Mouse (Mus musculus) c-Kit-positive CD71-positive TER-119-negative erythroid progenitor cells, embryonic 14.5 days (primary cell): ENCODE measurements around the gene Srxn1.
"Not testable (repeated sequence)": the region's sequence is repeated elsewhere in the genome, so short reads cannot be mapped to it uniquely, and the experiment has no call there.

ENCODE experiments used
- DNase-seq: peaks from one replicate; pipeline ENCODE4 v3.0.0-alpha.2; 2013; ENCODE audit warnings: low read depth

Gene Srxn1

GRCm38 (mm10) chr2:152105318-152106224 is at the start of gene Srxn1:
TSS of gene Srxn1 (plus strand) at chr2:152105516.
- peak; percentile 68 for DNase-seq

DNA sequence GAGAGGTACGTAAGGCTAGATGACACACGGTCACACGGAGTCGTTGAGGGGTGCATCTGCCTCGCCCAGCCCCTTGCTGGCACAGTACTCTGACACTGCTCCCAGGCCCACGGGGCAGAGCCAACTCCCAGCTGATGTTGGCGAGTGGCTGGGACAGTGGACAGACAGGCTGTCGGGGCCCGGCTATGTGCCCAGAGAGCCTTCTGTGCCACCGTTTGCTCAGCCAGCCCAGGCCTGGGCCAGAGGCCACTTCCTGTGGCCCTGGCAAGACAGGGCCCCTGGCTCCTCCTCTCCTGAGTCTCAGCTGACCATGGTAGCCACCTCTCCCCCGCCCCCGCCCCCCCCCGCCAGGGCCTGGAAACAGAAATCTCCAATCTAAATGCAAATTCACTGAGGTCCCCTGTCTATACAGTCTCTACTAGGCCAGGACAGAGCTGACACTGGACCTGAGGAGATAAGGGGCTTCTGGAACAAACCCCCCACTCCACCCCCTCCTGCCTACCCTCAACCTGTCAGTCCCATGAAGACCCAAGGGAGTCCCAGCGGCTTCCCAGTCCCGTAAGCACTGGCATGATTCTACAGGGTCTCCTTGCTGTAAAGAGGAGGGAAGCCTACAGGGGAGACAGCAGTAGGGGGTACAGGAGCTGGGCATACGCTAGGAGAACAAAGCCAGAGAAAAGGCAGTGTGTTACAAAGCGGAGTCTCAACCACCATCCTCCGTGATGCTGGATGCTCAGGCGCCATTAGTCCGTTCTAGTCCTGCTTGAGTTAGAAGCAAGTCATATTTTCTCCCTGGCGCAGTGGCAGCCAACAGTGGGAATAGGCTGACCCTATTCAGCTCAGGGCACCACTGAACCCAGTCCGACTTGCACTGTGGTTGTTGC is 48.7 kb upstream of the Srxn1 start:
- DNase-seq, result no peak

- DNase-seq, result no peak
These were observed 48.1 kb upstream of the Srxn1 start for GRCm38 (mm10) chr2:152057252-152057563.

DNA sequence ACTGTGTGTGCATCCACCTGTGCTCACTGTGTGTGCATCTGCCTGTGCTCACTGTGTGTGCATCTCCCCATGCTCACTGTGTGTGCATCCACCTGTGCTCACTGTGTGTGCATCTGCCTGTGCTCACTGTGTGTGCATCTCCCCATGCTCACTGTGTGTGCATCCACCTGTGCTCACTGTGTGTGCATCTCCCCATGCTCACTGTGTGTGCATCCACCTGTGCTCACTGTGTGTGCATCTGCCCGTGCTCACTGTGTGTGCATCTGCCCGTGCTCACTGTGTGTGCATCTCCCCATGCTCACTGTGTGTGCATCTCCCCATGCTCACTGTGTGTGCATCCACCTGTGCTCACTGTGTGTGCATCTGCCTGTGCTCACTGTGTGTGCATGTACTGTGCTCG is 42.5 kb upstream of the Srxn1 start:
- not testable (repeated sequence) for DNase-seq

DNA sequence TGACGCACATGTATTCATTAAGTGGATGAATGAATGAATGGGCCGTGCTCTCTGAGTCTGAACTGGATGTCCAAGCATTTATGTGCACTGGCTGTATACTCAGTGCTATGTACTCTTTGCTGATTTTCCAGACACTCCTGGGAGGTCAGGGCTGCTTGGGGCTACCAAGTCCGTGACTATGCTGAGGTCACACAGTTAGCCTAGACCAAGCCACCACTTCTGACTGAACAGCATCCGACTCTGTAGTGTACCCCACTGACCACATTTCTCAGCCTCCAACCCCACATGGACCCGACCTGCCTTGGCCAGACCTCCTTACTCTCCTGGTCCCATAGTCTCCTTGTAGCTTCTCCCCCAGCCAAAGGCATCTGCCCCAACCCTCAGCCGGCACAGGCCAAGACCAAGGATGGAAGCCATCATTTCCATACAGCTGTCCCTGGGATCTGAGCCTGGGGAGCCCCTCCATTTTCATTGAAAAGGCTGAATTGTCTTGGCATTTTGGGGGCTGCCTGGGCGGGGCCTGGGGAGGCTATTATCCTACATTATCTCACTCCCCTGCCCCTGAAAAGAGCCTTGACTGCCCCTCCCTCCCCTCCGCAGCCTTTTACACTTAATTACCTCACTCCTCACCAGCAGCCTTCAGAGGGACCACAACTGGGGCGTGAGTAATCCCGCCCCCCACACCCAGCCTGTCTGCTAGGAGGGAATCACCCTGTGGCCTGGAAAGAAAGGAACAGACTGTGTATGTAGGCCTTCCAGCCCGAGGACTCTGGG is 36.5 kb upstream of the Srxn1 start:
- DNase-seq, result no peak

DNA sequence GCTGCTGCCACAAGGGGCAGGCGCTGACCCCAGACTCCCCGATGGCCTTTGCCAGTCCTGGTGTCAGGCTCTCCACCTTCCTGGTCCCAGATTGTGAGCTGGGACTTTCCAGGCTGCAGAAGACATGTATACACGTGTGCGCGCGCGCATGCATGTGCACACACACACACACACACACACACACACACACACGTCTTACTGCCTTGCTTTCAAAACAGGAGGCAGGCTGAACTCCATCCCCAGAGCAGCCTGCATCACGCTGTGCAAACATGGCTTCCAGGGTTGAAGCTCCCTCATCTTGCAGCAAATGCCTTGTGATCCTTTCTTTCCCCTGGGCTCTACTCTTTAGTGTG is 35.9 kb upstream of the Srxn1 start:
- DNase-seq, result no peak

DNA sequence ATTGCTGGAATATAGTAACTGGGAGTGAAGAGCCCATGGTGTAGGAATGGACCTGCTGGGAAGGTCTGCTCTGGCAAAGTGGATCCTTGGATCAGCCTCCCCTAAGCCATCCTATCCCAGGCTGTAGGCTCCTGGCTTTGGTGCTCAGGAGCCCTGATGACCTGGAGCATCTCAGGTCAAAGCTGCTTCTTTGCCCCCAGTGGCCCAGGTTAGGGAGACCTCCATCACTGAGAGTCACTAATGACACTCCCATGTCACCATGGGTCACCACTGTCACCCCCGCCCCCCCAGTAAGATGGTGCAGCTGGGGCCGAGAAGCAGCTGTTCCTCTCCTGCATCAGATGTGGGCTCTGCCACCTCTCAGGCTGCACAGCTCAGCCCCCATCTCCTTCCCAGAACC is 35.4 kb upstream of the Srxn1 start:
- no peak for DNase-seq

DNA sequence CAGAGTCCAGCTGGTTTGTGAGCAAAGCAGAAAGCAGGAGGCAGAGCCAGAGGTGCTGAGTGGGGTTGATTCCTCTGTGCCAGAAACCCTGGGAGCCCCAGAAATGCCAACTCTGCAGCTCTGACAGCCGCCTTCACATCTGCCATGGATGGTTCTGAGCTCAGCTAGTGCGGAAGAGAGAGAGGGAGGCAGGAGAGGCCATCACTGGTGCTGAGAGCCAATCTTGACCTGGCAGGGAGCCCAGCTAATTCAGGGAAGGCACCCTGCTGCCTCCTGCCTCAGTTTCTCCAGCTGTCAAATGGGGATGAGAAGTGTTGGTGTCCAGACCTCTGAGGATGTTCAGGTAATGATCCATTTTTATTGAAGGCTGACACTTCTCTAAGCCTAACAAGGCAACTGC is 30.8 kb upstream of the Srxn1 start:
- DNase-seq, result no peak

DNA sequence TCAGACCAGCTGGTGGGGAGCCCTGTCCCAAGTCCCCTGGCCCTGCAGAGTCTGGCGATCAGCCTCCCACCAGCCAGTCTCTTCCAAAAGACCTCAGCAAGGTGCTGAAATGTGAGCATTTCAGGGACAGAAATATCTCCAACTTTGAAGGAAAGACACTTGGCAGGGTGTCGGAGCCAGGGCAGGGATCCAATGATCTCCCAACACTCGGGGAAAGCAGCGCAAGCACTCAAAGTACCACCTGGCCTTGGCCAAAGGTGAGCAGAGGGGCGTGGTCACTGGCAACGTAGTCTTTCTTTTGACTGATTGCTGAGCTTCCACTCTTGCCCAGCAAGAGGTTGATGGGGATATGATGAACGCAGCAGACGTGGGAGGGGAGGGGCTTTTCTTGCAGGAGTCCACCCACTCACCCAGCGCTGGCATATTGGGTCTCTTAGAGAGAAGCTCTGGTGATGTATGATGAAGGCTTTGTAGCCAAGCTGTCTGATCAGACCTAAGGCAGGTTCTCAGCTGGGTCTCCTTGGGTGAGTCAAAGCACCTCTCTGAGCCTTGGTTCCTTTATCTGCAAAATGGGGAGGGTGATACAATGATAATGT is 29.9 kb upstream of the Srxn1 start:
- DNase-seq, result no peak

- DNase-seq, result no peak
These were observed 28.0 kb upstream of the Srxn1 start for GRCm38 (mm10) chr2:152077337-152077736.

- DNase-seq, result no peak
These were observed 24.4 kb upstream of the Srxn1 start, which contains the start of gene Scrt2 for GRCm38 (mm10) chr2:152080685-152081541. TSS of gene Scrt2 (plus strand) at chr2:152081529.

GRCm38 (mm10) chr2:152081641-152082448 is 23.5 kb upstream of the Srxn1 start:
- DNase-seq, result peak; percentile 44

DNA sequence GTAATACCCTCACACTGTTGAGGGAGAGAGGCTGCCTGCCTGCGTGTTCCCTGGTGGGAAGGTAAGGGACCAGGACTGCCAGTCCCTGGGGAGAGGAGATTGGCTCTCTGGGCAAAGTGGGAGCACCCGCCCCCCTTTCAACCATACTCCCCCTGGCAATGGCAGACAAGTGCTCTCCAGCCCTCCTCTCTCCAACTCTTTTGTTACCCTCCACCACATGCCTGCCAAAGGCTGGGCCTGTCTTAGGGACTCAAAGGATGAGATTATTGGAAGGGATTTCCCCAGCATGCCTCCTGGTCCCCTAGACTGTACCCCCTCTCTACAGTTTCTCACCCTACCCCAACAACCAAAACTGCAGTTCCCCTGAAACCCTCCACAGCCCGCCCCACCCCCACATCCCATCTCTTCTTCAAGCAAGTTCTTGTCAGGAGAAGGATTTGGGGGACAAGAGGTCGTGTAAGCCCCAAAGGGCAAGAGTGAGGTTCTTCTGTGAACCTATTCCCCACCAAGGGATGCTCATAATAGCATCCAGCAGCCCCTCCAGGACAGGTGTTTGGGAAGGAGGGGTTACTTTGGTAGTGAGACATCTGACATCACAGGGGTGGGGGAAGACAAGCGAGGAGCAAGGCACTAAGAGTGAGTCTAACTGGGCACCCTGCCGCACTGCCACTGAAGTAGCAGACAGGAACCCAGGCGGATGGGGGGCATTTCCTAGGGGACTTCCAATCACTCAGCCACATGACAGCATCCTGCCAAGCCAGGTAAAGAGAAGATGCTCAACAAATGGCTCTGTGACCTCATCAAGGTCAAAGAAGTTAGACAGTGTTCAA is 22.6 kb upstream of the Srxn1 start:
- no peak for DNase-seq

DNA sequence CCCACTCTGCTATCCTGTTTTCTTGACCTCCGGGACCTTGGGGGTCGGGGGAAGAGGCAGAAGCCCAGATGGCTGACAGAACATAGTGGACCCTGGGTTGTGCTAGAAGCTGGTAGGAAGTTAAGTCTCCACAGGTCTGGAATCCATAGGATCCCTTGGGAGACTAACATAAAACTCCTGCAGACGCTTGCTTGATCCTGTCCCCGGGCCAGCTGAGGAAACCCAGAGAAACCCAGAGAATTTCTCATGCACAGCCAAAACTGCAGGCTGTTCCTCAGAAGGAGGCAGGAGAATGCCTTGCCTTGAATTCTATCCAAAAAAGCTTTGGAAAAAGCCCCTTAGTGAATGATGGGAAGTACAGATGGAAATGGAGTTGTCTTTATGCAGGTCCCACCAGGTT is 21.9 kb upstream of the Srxn1 start:
- DNase-seq, result no peak

- DNase-seq, result no peak
These were observed 21.0 kb upstream of the Srxn1 start for GRCm38 (mm10) chr2:152084298-152084697.

DNA sequence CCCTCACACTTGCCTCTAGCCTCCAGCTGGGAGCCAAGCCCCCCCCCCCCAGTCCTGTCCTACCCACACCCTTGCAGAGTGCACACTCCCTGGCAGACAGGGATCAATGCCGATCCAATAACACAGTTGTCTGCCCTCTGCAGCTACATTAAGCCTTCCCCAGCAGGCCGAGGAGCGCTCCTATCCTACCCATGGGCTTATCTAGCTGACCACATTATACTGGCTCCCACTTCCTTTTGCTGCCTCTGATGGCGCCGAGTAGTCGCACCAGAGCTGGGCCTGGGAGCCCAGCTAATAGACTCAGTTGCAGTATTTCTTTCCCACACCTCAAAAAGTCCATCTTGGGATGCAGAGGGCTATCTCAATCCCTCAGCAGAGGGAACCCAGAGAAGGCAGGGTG is 19.9 kb upstream of the Srxn1 start:
- no peak for DNase-seq

DNA sequence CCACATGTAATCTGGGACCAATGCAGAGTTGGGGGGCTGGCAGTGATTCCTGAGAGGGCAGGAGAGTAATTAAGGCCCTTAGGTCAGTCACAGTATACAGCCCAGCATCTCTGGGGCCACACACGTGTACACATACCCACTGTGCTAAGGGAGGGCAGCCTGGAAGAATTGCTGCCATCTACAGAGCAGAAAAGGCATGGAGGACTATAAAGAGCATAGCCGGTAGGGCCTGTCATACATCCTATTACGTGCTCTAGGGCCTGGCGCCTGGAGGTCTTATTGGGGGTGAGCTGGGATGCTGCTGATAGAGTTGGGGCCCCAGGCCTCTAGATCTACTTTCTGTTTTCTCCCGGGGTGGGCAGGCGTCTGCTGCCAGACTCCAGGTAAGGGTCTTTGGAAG is 18.9 kb upstream of the Srxn1 start:
- no peak for DNase-seq

DNA sequence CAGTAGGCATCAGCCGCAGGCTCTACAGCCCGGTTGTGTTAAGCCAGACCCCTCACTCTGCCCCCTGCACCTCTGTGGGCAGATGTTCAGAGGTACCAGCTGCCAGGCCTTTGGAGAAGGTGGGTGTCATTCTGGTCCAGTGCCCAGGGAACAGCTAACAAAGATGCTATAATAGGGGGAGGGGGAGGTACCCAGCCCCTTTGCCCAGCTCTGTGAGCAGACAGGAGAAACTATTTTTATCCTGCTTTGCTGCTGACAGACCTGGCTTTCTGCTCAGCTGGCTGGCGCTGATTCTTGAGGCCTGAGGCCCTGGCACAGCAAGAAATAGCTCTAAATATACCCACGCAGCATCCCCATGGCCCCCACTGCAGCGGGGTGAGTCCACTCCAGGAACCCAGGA is 18.2 kb upstream of the Srxn1 start:
- DNase-seq, result no peak

DNA sequence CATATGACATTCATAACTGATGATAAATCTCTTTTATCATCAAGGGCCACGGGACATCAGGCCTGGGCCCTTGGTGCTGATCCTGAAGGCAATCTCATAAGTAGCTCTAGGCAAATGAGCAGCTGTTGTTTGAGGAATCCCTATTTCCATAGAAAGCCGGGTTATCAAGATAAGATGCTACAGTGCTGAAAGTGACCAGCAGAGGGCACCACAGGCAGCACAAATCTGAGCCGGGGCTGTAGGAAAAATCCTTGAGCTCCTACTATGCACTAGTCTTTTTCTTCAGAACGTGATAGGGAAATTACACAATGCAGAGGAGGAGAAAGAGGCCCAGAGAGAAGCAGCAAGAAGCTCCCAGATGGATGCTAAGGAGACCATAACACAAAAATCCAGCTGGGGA is 16.2 kb upstream of the Srxn1 start:
- DNase-seq, result peak; percentile 32
